Mouse (Mus musculus): ENCODE data around the gene Iqcd. TPM values are rescaled to one million over a fixed set of nuclear protein-coding genes. Genes with fewer than 3 reads are reported as not detected.

Iqcd gene
- polyA plus RNA-seq, 1 experiment from 2014 or later = 2.3 TPM

GRCm38 (mm10) chr5:120609246-120609775 is 20.5 kb downstream of the Iqcd start:
- no peaks in the 10 kb centered on the region for H3K27me3 ChIP-seq
- H3K36me3 ChIP-seq = peaks cover 5% of the 10 kb centered on the region; the same call in 1 of the 2 replicates
- H3K4me2 ChIP-seq = no peak overlapping the region
- H3K9ac ChIP-seq = no peak overlapping the region
- no peaks in the 10 kb centered on the region for H3K9me3 ChIP-seq
- no peak overlapping the region for H3K27ac ChIP-seq (replicated peaks)
- 82% methylated on average over 16 of the region's 16 CpGs for WGBS
- peaks cover 36% of the 10 kb centered on the region for H3K4me1 ChIP-seq (replicated peaks)
- no peak overlapping the region for H3K4me3 ChIP-seq
- no peak for ATAC-seq (ENCODE audit: low FRiP score, low read depth)

DNA sequence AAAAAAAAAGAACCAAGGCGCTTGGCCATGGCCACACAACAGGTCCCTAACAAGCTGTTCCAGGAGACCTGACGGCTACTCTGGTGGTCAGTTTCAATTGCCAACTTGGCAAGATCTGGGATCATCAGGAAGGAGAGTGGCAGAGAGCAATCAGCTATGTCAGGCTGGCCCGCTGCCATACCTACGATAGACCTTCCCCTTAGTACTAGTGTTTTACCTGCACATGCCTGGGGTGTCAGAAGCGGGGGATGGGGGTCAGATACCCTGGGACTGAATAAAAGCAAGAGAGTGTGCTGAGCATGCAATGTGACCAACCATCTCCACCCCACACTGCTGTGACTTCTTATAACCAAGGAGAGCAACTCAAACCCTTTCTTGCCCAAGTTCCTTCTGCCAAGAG is 22.1 kb downstream of the Iqcd start:
- Histone ChIP-seq H3K27me3 (no peaks in the 10 kb centered on the region), H3K4me3 (peak overlapping the region; percentile 71), H3K4me2 (peak overlapping the region; percentile 57), H3K27ac (replicated peaks) (no peak overlapping the region), H3K9ac (peak overlapping the region; percentile 71; the same call in 1 of the 2 replicates), H3K36me3 (peaks cover 5% of the 10 kb centered on the region; the same call in 1 of the 2 replicates), H3K9me3 (no peaks in the 10 kb centered on the region), H3K4me1 (replicated peaks) (peaks cover 30% of the 10 kb centered on the region)
- 86% methylated on average over 5 of the region's 5 CpGs for WGBS
- no peak for ATAC-seq (ENCODE audit: low FRiP score, low read depth)

GRCm38 (mm10) chr5:120611416-120611815 is 22.6 kb downstream of the Iqcd start:
- Histone ChIP-seq H3K4me3 (peak overlapping the region; percentile 71), H3K4me1 (replicated peaks) (peaks cover 30% of the 10 kb centered on the region), H3K9me3 (no peaks in the 10 kb centered on the region), H3K36me3 (peaks cover 5% of the 10 kb centered on the region; the same call in 1 of the 2 replicates), H3K4me2 (peak overlapping the region; percentile 57), H3K9ac (peak overlapping the region; percentile 71), H3K27ac (replicated peaks) (no peak overlapping the region), H3K27me3 (no peaks in the 10 kb centered on the region)
- WGBS = 44% methylated on average over 8 of the region's 8 CpGs
- no peak for ATAC-seq (ENCODE audit: low FRiP score, low read depth)

- Histone ChIP-seq H3K9ac (peak within 1 kb of the TSS; percentile 71), H3K27ac (replicated peaks) (peak within 1 kb of the TSS; percentile 94), H3K36me3 (peaks cover 12% of the 10 kb centered on the region), H3K27me3 (no peaks in the 10 kb centered on the region), H3K9me3 (no peaks in the 10 kb centered on the region), H3K4me1 (replicated peaks) (peaks cover 30% of the 10 kb centered on the region), H3K4me3 (peak within 1 kb of the TSS; percentile 71), H3K4me2 (peak within 1 kb of the TSS; percentile 78)
- peak; percentile 87 for ATAC-seq (ENCODE audit: low FRiP score, low read depth)
- WGBS = 0% methylated on average over 22 of the region's 22 CpGs
These were observed 23.6 kb downstream of the Iqcd start, which contains the start of the genes Rita1 and Ddx54 for GRCm38 (mm10) chr5:120612442-120612821. Gene Rita1, minus strand, starts transcription at chr5:120612589. Gene Ddx54, plus strand, starts transcription at chr5:120612739.

DNA sequence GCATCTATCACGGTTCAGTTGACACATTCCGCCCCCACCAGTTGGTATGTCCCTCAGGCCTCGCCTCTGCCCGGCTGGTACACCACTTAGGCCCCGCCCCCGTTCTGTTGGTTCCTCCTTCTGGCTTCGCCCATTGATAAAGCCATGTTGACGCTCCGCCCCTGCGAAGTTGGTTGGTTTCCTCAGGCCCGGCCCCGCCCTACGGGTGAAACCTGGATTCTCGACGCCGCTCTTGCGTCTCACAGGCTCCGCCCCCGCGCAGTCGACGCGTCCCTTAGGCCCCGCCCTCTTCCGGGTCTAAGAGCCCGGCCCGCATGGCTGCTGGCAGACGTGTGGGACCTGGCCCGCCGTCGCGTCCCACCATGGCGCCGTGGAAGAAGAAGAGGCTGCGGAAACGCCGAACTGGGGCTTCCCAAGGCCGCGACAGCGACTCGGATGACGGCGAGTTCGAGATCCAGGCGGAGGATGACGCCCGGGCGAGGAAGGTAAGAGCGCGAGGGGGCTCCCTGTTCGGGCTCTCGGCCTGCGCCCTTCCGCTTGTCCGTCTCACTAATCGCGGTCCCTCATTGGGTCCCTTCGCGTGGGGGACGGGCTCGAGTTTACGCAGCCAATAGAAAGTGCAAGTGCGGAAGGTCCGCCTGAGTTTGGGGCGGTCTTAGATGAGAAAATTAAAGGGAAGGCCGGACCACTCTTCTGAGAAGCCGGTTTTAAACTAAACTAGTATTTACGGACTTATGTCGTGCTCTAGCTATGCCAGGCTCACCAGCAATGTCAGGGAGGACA is 24.2 kb downstream of the Iqcd start:
- peak; percentile 95 for ATAC-seq (ENCODE audit: low FRiP score, low read depth)
- Histone ChIP-seq H3K27ac (replicated peaks) (peak overlapping the region; percentile 94), H3K4me3 (peak overlapping the region; percentile 71), H3K36me3 (peaks cover 15% of the 10 kb centered on the region; the same call in 1 of the 2 replicates), H3K9ac (peak overlapping the region; percentile 71), H3K27me3 (no peaks in the 10 kb centered on the region), H3K4me1 (replicated peaks) (peaks cover 30% of the 10 kb centered on the region), H3K9me3 (no peaks in the 10 kb centered on the region), H3K4me2 (peak overlapping the region; percentile 78)
- WGBS = under 1% methylated on average over 62 of the region's 69 CpGs

GRCm38 (mm10) chr5:120615903-120616302 is 27.1 kb downstream of the Iqcd start:
- Histone ChIP-seq H3K27me3 (no peaks in the 10 kb centered on the region), H3K36me3 (peaks cover 37% of the 10 kb centered on the region), H3K9ac (no peak overlapping the region), H3K27ac (replicated peaks) (no peak overlapping the region), H3K9me3 (no peaks in the 10 kb centered on the region), H3K4me3 (no peak overlapping the region), H3K4me1 (replicated peaks) (peaks cover 18% of the 10 kb centered on the region), H3K4me2 (no peak overlapping the region)
- WGBS = 96% methylated on average over 4 of the region's 4 CpGs
- ATAC-seq (ENCODE audit: low FRiP score, low read depth) = no peak

DNA sequence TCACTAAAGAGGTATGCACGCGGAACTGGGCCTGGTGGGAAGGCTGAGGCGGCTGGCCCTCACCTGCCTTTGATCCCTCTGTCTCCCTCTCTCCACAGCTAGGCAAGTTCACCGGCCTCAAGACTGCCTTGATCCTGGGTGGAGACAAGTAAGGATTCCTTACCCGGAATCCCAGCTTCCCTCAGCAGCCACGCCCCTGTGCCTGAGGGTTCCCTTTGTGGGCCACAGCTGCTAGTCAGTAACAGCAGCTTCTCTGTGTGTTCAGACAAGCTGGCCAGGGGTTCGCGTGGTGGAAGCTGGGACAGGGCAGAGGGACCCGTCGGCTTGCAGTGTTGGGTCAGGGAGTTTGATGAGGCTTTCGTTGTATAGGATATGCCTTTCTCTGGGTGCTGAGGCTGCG is 30.0 kb downstream of the Iqcd start:
- 92% methylated on average over 12 of the region's 12 CpGs for WGBS
- ATAC-seq (ENCODE audit: low FRiP score, low read depth) = no peak
- Histone ChIP-seq H3K9ac (no peak overlapping the region), H3K27me3 (no peaks in the 10 kb centered on the region), H3K36me3 (peaks cover 50% of the 10 kb centered on the region), H3K4me2 (no peak overlapping the region), H3K27ac (replicated peaks) (no peak overlapping the region), H3K4me3 (no peak overlapping the region), H3K9me3 (no peaks in the 10 kb centered on the region), H3K4me1 (replicated peaks) (peaks cover 8% of the 10 kb centered on the region)

- Histone ChIP-seq H3K9ac (no peak overlapping the region), H3K4me2 (no peak overlapping the region), H3K9me3 (no peaks in the 10 kb centered on the region), H3K27me3 (no peaks in the 10 kb centered on the region), H3K27ac (replicated peaks) (no peak overlapping the region), H3K4me3 (no peak overlapping the region), H3K4me1 (replicated peaks) (peaks cover 4% of the 10 kb centered on the region), H3K36me3 (peaks cover 52% of the 10 kb centered on the region)
- WGBS = 15% methylated on average over 5 of the region's 5 CpGs
- no peak for ATAC-seq (ENCODE audit: low FRiP score, low read depth)
These were observed 30.4 kb downstream of the Iqcd start for GRCm38 (mm10) chr5:120619201-120619600.

DNA sequence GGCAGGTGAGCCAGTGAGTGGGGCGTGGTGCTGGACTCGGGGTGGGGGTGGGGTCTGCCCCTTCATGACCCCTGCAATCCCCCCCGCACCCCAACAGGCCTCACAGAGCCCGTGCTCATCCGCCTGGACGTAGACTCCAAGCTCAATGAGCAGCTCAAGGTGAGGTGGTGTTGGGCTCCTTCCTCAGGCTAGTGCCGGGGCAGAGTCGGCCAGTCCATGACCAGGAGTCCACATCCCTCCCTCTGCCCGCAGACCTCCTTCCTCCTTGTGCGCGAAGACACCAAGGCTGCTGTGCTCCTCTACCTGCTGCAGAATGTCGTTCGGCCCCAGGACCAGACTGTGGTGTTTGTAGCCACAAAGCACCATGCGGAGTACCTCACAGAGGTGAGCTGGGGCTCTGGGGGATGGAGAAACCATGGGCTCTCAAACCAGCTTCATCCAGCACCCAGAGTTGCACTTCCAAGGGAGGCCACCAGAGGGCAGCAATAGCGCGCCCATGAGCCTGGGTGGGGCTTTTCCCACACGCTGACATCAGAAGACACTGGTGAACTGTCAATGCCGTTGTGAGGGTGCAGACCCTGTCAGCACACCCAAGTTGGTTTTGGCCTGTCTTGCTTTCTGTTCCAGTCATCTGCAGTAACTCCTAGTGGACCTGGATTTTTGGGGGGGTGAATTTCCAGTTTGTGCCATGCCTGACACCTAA is 31.7 kb downstream of the Iqcd start:
- H3K9me3 ChIP-seq = no peaks in the 10 kb centered on the region
- no peak overlapping the region for H3K4me3 ChIP-seq
- H3K9ac ChIP-seq = no peak overlapping the region
- peaks cover 3% of the 10 kb centered on the region; the same call in 1 of the 2 replicates for H3K4me1 ChIP-seq (replicated peaks)
- peaks cover 62% of the 10 kb centered on the region for H3K36me3 ChIP-seq
- WGBS = 71% methylated on average over 18 of the region's 18 CpGs
- ATAC-seq (ENCODE audit: low FRiP score, low read depth) = 0 out of 2 replicates have a peak, but pooled peaks have one; percentile 4
- no peaks in the 10 kb centered on the region for H3K27me3 ChIP-seq
- no peak overlapping the region for H3K4me2 ChIP-seq
- no peak overlapping the region for H3K27ac ChIP-seq (replicated peaks)

DNA sequence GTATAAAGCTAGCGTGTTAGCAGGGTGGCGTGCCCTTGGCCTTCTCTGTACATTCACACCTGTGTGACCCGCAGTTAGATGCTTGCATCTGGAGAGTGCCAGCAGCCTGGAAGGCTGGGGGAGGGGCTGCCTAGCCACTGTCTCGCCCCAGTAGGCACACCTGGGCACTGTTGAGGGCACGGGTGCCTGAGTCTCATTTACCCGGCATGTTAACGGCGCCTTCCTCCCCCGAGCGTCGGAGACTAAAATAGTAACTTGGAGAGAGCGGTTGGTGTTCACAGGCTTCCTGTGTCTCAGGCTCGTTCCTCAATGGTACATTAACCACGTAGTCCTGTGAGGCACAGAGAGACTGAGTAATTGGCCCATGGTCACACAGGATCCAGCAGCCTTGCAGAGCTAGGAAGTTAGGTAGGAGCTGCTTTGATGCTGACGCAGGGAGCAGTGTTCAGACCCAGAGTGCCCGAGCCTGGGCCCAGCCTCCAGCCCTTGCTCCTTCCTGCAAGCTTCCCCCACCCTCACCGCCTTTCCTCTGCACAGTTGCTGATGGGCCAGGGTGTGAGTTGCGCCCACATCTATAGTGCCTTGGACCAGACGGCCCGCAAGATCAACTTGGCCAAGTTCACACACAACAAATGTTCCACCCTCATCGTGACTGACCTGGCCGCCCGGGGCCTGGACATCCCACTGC is 32.4 kb downstream of the Iqcd start:
- WGBS = 89% methylated on average over 23 of the region's 23 CpGs
- Histone ChIP-seq H3K4me3 (no peak overlapping the region), H3K9me3 (no peaks in the 10 kb centered on the region), H3K27ac (replicated peaks) (0 out of 2 replicates have a peak overlapping the region, but pooled peaks have one; percentile 45), H3K9ac (no peak overlapping the region), H3K36me3 (peaks cover 69% of the 10 kb centered on the region), H3K27me3 (no peaks in the 10 kb centered on the region), H3K4me1 (replicated peaks) (peaks cover 3% of the 10 kb centered on the region; the same call in 1 of the 2 replicates), H3K4me2 (no peak overlapping the region)
- ATAC-seq (ENCODE audit: low FRiP score, low read depth) = no peak

GRCm38 (mm10) chr5:120621846-120622197 is 33.0 kb downstream of the Iqcd start:
- WGBS = 81% methylated on average over 10 of the region's 10 CpGs
- no peaks in the 10 kb centered on the region for H3K9me3 ChIP-seq
- peaks cover 73% of the 10 kb centered on the region for H3K36me3 ChIP-seq
- no peak overlapping the region for H3K4me2 ChIP-seq
- H3K9ac ChIP-seq = no peak overlapping the region
- peak overlapping the region; percentile 45; the same call in 1 of the 2 replicates for H3K27ac ChIP-seq (replicated peaks)
- ATAC-seq (ENCODE audit: low FRiP score, low read depth) = no peak
- peaks cover 3% of the 10 kb centered on the region; the same call in 1 of the 2 replicates for H3K4me1 ChIP-seq (replicated peaks)
- no peaks in the 10 kb centered on the region for H3K27me3 ChIP-seq
- H3K4me3 ChIP-seq = no peak overlapping the region
